Mouse (Mus musculus) 416B (cell line): ENCODE measurements around the gene Pbrm1.

Experiments
- DNase-seq: peaks from one replicate; pipeline ENCODE4 v3.0.0; 2011; ENCODE audit warnings: low read depth

Pbrm1 gene

DNA sequence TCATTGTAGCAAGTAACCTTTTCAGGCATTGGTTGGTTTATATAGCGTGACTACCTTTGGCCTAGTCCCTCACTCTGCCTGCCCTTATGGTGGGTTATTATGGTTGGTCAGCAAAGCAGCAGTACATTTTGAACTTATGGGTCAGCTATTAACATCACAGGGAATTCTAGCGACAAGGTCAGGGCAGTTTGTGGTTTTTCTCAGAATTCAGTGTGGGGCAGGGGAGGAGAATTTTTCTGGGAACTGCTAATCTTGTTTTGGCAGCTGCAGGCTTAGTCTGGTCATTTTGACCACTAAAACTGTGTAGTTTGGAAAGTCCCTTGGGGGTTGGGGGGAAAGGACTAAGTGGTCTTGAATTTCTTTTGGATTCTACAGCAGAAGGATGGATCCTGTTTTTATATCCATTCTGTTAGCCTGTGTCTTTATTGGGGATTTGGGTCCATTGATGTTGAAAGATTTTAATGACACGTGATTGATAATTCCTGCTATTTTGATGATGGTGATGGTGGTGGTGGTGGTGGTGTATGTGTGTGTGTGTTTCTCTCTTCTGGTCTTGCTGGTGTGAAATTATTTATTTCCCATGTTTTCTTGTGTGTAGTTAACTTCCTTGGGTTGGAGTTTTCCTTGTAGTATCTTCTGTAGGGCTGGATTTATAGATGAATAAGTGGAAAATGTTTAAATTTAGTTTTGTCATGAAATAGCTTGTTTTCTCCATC lies 60.5 kb downstream of the Pbrm1 start:
- DNase-seq = no peak

DNA sequence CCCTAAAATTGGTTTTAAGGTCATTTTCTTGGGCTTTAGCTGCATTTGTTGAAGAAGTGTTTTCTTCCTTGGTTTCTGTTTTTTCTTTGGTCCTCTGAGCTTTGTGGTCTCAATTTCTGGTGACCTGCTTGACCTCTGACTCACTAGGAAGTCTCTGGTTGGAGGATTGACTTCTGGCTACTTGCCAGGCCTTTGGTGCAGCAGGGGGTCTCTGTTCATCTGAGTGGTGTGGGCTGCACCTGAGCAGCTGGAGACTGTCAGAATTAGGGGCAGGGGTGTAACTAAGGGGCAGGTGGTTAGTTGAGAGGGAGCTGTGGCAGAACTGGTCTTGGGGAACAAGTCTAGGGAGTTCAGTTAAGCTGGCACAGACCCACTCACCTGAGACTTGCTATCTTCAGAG lies 62.2 kb downstream of the Pbrm1 start:
- DNase-seq = peak; percentile 50

DNA sequence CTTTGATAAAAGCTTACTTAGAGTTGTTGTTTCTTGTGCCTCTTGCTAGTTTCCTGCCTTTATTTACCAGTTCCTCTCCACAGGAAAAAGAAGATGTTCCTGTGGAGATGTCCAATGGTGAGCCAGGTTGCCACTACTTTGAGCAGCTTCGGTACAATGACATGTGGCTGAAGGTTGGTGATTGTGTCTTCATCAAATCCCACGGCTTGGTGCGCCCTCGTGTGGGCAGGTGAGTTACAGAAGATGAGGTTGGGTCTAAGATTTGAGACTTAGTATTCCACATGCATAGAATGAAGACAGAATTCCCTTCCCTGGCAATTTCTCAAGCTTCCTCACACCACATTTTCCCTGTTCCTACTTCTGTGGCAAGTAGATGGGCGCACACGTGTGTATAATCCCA lies 68.5 kb downstream of the Pbrm1 start:
- no peak for DNase-seq

DNA sequence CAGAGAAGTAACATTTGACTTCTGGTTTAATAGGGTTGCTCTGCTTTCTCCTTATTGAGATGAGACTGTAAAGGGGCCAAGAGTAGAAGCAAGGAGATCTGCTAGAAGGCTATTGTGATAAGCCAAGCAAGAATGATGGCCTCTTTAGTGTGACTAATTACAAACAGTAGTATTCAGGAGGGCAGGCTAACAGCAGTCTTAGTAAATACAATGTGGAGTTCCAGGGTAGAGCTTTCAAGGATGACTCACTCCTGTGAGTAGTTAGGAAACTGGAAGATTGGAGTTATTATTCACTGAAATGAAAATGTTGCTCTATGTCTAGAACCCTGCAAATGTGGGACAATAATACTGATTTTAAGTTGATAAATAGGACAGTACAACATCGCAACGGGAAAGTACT lies 69.6 kb downstream of the Pbrm1 start:
- DNase-seq = peak; percentile 44

DNA sequence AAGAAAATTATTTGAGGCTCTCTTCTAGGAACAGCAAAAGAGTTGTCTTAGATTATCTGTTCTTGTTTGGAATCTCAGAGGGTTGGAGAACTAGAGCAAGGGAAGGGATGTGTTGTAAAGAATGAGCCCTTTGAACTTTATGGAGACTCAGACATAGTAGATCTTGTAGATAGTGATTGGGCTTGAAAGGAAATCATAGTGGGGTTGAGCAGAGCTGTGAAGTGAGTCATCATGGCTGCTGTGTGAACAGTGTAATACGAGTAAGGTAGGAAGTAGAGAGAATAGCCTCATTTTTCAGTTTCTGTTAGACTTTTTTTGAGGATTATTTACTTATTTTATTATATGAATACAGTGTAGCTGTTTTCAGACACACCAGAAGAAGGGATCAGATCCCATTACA lies 71.0 kb downstream of the Pbrm1 start:
- DNase-seq = peak; percentile 88

DNA sequence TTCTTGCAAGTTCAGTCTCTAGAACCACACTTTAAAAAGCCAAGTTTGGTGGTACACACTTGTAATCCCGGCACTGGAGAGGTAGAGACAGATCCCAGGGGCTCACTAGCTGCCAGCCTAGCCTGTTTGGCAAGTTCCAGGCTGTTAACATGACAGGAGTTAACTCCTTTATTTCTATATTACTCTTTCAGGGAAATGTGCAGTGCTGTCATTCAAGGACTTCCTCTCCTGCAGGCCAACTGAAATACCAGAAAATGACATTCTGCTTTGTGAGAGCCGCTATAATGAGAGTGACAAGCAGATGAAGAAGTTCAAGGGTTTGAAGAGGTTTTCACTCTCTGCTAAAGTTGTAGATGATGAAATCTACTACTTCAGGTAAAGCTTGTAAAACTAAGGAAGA lies 86.2 kb downstream of the Pbrm1 start:
- no peak for DNase-seq

DNA sequence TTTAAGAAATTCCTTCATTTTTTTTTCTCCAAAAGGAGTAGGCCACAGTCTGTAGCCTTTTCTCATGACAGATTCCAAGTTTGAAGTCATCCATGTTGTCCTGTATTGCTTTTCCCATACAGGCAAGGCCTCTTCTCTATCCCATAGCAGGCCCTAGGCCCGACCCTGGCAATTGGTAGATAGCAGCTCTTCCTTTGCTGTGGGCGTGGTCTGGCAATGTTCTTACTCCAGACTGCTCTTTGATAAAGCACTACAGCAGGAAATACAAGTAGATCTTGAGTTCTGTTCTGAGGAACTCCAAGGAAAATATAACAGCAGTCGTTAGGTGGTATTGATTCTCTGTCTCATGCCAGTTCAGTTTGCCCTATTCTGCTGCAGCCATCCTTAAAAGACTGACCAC lies 91.7 kb downstream of the Pbrm1 start:
- no peak for DNase-seq

DNA sequence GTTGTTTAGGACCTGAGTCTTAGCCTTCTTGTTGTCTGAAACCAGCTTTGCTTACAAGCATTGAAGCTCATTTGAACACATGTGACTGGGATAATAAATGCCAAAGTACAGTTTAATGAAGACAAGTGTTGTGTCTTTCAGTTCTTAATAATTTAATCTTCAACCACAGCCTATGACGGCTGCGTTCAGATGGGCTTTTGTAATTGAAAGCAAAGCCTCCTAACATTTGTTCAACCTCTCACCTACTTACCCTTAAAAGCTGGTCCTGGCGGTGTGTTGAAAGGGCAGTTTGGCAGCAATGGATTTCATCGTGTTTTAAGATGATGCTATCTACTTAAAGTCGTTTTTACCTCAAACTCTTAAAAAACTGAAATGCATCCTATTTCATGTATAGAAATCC lies 93.2 kb downstream of the Pbrm1 start:
- no peak for DNase-seq

DNA sequence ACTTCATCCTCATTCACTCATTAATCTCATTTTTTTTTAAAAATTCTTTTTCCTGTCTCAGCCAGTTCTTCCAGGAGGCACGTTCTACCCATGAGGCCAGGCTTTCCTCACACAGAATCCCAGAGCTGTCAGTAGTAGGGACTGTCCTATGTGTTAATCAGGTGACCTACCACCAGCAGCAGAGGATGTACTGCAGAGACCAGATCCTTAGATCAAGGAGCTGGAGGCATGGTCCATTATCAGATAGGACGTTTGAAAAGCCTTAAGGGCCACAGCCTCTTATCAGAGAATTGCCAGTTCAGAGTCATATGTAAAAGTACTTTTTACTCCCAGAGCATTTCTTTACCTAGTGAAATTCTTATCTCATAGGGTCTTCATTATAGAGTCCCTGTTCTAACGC lies 95.1 kb downstream of the Pbrm1 start:
- no peak for DNase-seq

DNA sequence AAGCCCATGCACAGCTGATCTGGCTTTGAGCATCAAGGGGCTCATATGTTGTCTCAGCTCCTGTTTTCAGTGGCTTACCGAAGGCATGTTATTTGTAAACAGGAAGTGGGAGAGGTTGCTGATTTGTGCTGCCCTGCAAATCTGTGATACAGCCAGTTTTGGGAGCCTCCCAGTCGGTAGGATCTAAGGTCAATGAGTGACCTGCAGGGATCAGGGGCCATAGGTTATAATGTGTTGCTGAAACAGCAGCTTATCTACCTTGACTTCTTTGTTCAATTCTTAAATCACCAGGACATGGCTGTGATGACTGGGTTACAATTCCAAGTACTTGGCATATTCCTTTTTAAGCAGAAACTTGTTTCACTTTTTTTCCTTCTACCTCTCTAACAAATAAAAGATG lies 96.6 kb downstream of the Pbrm1 start:
- DNase-seq = no peak

DNA sequence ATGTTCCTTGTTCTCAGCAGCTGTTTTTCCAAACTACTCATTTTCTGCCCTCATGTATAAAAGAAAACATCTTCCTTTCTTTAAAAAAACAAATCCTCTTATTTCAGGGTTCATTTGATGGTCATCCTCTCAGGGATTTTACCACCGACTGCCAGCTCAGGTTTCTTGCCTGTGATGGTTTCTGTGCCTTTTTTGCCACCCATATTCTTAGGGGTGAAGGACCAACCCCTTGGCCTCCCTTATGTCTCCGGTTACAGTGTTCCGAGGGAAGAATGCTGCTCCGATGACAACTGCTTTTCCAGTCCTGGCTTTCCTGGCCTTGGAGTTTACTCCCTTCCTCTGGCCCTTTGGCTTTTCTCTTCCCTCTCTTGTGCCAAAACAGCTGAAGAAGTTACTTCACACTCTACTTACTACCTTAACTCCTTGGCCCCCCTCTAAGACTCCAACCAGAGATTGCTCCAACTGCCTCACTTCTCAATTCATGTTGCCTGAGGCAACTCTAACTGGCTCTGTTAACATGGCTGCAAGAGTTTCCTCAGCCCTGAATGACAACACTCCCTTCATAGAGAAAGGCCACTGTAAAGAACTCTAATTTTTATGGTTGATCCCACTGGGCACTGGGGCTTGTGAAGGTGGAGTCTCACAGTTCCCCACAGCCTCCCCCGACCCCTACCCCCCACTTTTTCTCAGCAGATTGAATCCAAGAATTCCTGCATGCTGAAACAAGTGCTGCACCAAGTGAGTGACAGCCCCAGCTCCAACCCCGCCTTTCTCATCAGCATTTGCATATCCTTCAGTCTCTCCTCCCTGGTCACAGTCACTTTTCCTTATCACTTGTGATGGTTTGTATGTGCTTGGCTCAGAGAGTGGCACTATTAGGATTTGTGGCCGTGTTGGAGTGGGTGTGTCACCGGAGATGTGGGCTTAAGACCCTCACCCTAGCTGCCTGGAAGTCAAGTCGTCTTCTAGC lies 106.5 kb downstream of the Pbrm1 start:
- DNase-seq = peak; percentile 39

DNA sequence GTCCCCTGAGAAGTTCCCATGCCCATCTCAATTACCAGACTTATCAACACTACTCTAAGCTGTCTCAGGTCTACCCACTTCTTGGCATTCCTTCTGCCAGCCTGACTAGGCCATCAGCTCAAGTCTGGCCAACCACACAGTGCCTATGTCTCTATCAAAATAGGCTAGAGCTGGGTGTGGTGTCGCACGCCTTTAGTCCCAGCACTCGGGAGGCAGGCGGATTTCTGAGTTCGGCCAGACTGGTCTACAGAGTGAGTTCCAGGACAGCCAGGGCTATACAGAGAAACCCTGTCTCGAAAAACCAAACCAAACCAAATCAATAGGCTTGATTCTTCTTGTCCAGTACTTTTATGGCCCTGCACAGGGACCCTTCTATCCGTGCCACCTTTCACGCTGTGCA lies 107.9 kb downstream of the Pbrm1 start:
- DNase-seq = no peak

DNA sequence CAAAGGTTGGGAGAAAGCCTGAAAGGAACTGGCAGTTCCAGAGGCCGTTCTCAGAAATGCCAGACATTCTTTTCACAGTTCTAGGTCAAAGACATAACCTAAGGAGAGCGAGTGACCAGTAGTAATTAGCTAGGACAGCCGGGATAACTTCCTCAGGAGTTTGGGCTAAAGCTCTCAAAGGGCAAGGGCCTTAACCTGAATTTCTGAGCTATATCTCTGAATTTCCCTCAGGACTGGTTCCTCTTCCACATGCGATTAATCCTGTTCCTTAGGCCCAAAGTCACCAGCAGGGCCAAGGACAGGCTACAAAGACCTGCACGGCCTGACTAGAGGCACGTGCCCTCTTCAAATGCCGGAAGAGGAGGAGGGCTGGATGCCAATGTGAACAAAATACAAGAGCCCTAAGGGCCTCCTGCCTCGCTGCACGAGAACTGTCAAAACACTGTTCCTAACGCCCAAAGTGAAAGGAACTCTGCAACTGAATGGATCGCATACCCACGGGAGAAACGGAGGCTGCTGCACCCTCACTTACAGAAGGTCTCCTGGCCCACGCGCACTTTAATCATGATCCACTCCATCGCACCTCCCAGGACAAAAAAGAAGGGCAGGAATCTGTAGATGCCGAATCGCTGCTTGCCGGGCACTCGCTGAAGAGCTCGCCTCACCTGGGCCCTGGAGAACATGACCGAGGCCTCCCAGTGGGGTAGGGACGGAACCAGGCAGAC lies 109.3 kb downstream of the Pbrm1 start:
- peak; percentile 85 for DNase-seq

DNA sequence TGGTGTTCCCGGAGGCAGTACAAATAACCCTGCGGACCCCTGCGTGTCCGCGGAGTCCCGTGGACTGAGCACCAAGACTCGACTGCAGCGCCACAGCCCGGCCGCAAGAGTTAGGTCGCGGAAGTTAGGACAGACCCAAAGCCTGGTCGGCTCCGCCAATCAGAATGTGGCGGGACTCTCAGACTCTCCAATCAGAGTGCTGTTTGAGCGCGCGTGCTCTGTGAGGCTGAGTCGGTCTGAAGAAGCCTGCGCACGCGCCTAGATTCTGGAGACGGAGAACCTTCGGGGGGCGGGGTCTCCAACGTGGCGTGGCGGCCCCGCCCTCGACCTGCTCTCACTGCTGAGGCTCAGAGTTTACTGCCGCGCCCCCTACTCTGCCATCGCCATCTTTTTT lies 109.9 kb downstream of the Pbrm1 start, which contains the start of gene Smim4:
Gene Smim4 (minus strand): TSS at position 131 of the 394 bp plus-strand sequence.
- peak; percentile 99 for DNase-seq

DNA sequence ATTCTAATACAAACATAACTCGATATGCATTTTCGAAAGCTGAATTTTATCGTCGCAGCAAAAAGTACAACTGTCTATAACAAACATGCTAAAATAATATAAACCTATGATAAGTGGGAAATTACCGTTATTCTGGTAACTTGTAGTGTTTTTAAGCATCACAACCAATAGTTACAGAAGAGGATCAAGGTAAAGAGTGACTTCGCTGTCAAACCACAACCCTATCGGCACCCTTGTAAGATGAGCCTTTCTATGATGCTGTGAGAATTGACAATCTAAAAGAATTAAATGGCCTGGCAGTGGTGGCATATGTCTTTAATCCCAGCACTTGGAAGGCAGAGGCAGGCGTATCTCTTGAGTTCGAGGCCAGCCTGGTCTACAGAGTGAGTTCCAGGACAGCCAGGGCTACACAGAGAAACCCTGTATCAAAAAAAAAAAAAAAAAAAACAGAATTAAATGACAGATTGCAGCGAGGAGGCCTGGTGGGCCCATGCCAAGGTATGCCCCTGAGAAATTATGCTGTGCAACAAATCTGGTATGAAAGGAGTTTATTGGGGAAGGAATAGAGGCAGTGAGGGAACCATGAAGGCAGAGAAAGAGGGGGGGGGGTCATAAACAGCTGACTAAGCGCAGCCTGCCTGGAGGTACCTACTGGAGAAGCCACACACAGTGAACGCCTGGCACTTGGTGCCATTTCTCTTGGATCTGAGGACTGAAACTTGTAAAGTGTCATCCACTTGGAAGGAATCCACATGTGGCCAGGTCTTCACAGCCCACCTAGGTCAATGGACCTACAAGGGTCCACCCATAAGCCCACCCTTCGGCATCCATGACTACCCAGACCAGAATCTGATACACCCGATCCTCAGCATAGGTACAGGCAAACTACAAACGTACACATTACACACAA lies 110.6 kb downstream of the Pbrm1 start:
- DNase-seq = no peak

DNA sequence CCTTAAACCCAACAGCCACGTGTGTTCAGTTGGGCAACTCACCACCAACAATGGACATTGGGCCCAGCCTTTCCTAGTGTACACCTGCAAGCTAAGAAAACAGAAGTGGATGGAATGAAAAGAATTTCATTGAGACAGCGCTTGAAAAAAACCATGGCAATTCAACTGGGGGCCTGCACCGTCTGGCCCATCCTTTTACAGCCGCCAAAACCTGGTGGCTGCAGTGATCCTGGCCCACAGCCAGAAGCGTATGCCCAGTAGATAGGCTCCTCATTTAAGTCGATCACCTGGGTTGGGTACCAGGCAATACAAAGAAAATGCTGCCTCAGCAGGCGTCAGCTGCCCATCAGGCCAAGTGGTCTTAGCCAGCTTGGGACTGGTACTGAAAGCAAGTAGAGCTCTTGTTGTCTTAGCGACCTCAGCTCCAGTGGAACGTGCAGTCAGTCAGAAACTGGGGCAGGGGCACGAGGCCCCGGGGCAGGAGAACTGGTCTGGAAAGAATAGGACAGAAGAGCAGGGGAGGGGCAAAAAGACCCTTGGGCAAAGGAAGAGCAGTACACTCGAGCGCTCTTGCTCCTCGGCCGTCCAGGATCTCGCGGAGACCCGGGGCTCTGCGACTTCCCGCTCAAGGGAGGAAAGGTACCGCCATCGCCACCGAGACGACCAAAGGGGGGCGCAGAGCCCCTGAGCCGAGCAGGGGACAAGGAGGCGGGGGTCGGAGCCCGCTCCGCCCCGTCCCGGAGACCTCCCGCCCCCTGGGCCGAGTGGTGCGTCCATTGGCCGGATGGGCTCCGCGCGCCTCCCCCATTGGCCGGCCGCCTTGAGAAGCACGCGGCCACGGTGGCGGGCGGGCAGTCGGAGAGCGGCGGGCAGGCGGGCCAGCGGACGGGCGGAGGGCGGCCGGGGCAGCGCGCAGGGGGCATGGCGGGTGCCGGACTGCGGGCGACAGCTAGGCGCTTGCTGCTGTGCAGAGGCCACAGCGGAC lies 111.6 kb downstream of the Pbrm1 start, which contains the start of gene Nt5dc2:
Gene Nt5dc2 (plus strand): TSS at position 818 of the 985 bp plus-strand sequence.
- peak; percentile 82 for DNase-seq

DNA sequence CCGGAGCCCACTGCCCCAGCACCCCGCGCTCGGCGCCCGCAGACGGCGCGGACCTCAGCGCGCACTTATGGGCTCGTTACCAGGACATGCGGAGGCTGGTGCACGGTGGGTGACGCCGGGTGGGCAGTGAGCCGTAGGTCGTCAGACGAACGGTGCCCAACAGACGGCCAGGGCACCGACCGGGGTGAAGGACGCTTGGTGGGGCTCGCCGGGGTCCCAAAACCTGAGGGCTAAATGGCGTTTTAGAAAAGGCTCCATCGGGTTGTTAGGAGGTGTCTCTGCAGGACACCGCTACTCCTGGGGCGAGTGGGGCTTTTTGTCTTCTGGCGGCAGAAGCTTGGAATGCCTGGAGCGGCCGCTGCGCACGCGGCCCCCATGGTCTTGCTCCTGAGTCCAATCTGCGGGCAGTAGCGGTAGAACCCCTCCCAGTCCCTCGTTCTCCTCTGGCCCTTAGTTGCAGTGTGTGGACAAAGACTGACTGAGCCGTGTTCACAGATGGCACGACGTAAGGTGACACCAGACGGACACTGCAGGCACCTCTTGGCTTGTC lies 112.4 kb downstream of the Pbrm1 start:
- DNase-seq = peak; percentile 59

DNA sequence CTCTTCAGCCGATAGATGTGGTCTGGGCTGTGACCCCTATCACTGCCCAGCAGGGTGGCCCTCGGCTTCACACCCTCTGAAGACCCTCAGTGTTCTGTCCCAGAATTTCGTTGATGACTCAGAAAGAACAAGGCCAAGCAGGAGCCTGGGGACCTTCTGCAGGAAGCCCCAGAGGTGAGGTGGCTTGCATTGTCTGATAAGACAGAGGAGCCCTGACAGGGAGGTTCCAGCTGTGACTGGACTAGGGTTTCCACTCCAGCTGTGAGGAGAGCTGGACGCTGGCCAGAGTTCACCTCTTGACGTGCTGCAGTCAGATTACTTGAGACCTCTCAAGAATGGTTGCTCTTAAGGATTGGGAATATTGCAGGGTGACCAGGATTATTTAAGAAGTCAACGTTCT lies 113.1 kb downstream of the Pbrm1 start:
- DNase-seq = peak; percentile 82

DNA sequence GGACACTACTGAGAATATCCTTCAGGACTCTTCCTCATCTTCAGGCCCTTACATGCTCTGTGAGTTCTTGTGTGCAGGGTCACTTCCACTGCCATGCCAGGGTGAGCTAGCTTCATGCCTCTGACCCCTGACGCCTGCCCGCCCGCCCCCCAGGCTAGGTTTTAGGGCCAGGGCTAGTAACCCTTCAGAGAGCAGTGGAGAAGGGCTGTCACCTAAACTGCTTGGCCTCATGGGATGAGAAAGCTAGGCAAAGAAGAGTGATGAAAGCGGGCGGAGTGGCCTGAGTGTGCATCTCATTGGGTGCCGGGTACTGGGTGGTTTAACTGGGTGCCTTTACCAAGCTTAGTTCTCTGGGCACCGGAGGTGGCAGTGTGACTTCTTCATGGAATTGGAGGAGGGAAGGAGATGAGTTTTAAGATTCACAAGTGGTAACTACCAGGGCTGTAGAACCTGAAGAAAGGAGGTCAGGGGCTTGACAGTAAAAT lies 113.6 kb downstream of the Pbrm1 start:
- no peak for DNase-seq
